In the genomic region with DNA sequence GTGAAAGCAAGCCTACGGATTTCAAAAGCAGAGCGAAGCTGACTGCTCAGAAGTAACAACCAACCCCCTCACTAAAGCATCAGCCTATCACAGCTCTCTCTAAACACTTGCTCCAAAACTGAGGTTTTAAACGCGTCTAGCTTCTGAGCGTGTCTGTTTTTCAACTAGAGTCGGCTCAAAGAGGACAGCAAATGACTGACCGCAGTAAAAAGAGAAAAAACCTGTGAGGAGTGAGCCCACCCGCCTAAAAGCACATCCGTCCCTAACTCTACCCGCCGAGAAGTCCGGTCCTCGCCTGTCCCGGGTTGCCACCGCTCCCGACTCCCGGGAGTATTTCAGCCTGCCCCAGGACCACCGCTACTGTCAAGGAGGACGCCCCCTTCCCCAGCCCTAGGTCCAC, we compare ENCODE assay signal across 8 mouse cellular contexts. TPM values are rescaled to one million over a fixed set of nuclear protein-coding genes. Genes with fewer than 3 reads are reported as not detected.
DNase-seq lines count a peak whose midpoint lies in the region; ATAC-seq and TF ChIP-seq lines count a peak whose summit lies in the region.

No protein-coding gene starts in this region.

- no peak for TF ChIP-seq EP300 in lung, postnatal 0 days (IDR thresholded peaks at IDR 0.05)

- peak overlapping the region; percentile 62 for H3K27ac ChIP-seq in lung, postnatal 0 days (ENCODE audit: low read length)
- H3K27ac ChIP-seq in embryonic fibroblast, embryonic 13.5 days (ENCODE audit: insufficient read depth, low read length): no peak overlapping the region
- no peak overlapping the region for H3K27ac ChIP-seq in liver, embryonic 11.5 days (ENCODE audit: low read depth, low read length)
- H3K27ac ChIP-seq in stomach, embryonic 16.5 days (ENCODE audit: low read length): 0 out of 2 replicates have a peak overlapping the region, but pooled peaks have one; percentile 19

- H3K36me3 ChIP-seq in erythroblast, embryonic 14.5 days (ENCODE audit: control insufficient read depth): no peaks in the 10 kb centered on the region
- no peaks in the 10 kb centered on the region for H3K36me3 ChIP-seq in lung, postnatal 0 days (ENCODE audit: insufficient read depth, low read length)
- H3K36me3 ChIP-seq in liver, embryonic 11.5 days (ENCODE audit: control insufficient read depth, insufficient read depth, low read length): no peaks in the 10 kb centered on the region
- no peaks in the 10 kb centered on the region for H3K36me3 ChIP-seq in stomach, embryonic 16.5 days (ENCODE audit: control insufficient read depth, insufficient read depth, low read length)

- H3K4me1 ChIP-seq in erythroblast, embryonic 14.5 days (ENCODE audit: control insufficient read depth): peaks cover 9% of the 10 kb centered on the region
- no peaks in the 10 kb centered on the region for H3K4me1 ChIP-seq in lung, postnatal 0 days (ENCODE audit: insufficient read depth, low read depth, low read length)
- H3K4me1 ChIP-seq in embryonic fibroblast, embryonic 13.5 days (ENCODE audit: control insufficient read depth, insufficient read depth, low read length): peaks cover 3% of the 10 kb centered on the region; the same call in 1 of the 2 replicates
- H3K4me1 ChIP-seq in liver, embryonic 11.5 days (replicated peaks; ENCODE audit: control insufficient read depth, insufficient read depth, low read length): no peaks in the 10 kb centered on the region; the same call in 1 of the 2 replicates
- H3K4me1 ChIP-seq in stomach, embryonic 16.5 days (ENCODE audit: control insufficient read depth, insufficient read depth, low read length): peaks cover 4% of the 10 kb centered on the region; the same call in 1 of the 2 replicates

- H3K4me3 ChIP-seq in erythroblast, embryonic 14.5 days (replicated peaks): peak overlapping the region; percentile 71
- peak overlapping the region; percentile 68 for H3K4me3 ChIP-seq in lung, postnatal 0 days (ENCODE audit: low read depth, low read length)
- H3K4me3 ChIP-seq in embryonic fibroblast, embryonic 13.5 days (ENCODE audit: insufficient read depth, low read length): peak overlapping the region; percentile 74
- H3K4me3 ChIP-seq in liver, embryonic 11.5 days (ENCODE audit: low read depth, low read length): peak overlapping the region; percentile 79
- peak overlapping the region; percentile 60 for H3K4me3 ChIP-seq in stomach, embryonic 16.5 days (replicated peaks; ENCODE audit: low read length)

- peak overlapping the region; percentile 48 for H3K9ac ChIP-seq in lung, postnatal 0 days (replicated peaks; ENCODE audit: low read depth)
- peak overlapping the region; percentile 72 for H3K9ac ChIP-seq in liver, embryonic 11.5 days (ENCODE audit: low read depth, low read length)
- H3K9ac ChIP-seq in stomach, embryonic 16.5 days (ENCODE audit: low read length): peak overlapping the region; percentile 73

- no peak for ATAC-seq in erythroblast, adult 5-6 weeks (replicated peaks; ENCODE audit: low FRiP score, poor library complexity, severe bottlenecking)
- peak; percentile 18; the same call in 1 of the 2 replicates for ATAC-seq in lung, postnatal 0 days
- peak; percentile 33 for ATAC-seq in liver, embryonic 11.5 days (replicated peaks; ENCODE audit: low FRiP score)
- peak; percentile 7; the same call in 1 of the 2 replicates for ATAC-seq in stomach, embryonic 16.5 days (ENCODE audit: insufficient read depth, low FRiP score)

- H3K9me3 ChIP-seq in erythroblast, embryonic 14.5 days (ENCODE audit: control insufficient read depth, low read length): no peaks in the 10 kb centered on the region
- no peaks in the 10 kb centered on the region for H3K9me3 ChIP-seq in lung, postnatal 0 days (ENCODE audit: low read length)
- H3K9me3 ChIP-seq in liver, embryonic 11.5 days (ENCODE audit: control insufficient read depth, low read length): no peaks in the 10 kb centered on the region
- no peaks in the 10 kb centered on the region for H3K9me3 ChIP-seq in stomach, embryonic 16.5 days (replicated peaks; ENCODE audit: control insufficient read depth, low read length)

- peak; percentile 46 for DNase-seq in lung, postnatal 0 days (ENCODE audit: low spot score)
- DNase-seq in lung, adult 18-20 months: no peak
- DNase-seq in liver, embryonic 11.5 days (ENCODE audit: low spot score): peak; percentile 75
- DNase-seq in cerebellum, postnatal 14 days: no peak

- peak overlapping the region; percentile 95 for H3K4me2 ChIP-seq in lung, postnatal 0 days (replicated peaks; ENCODE audit: low read depth, low read length)
- H3K4me2 ChIP-seq in liver, embryonic 11.5 days: peak overlapping the region; percentile 99
- H3K4me2 ChIP-seq in stomach, embryonic 16.5 days (ENCODE audit: low read depth, low read length): peak overlapping the region; percentile 87

- 0% methylated on average over 18 of the region's 19 CpGs for WGBS in lung, postnatal 0 days
- under 1% methylated on average over 19 of the region's 19 CpGs for WGBS in liver, embryonic 11.5 days
- under 1% methylated on average over 19 of the region's 19 CpGs for WGBS in stomach, embryonic 16.5 days

- peaks cover 5% of the 10 kb centered on the region; the same call in 1 of the 2 replicates for H3K27me3 ChIP-seq in erythroblast, embryonic 14.5 days (ENCODE audit: control insufficient read depth)
- no peaks in the 10 kb centered on the region for H3K27me3 ChIP-seq in lung, postnatal 0 days (replicated peaks; ENCODE audit: insufficient read depth, low read length)
- H3K27me3 ChIP-seq in liver, embryonic 11.5 days (replicated peaks; ENCODE audit: control insufficient read depth, insufficient read depth, low read length): no peaks in the 10 kb centered on the region
- no peaks in the 10 kb centered on the region for H3K27me3 ChIP-seq in stomach, embryonic 16.5 days (ENCODE audit: control insufficient read depth, insufficient read depth, low read length)

- TF ChIP-seq POLR2A in embryonic fibroblast, embryonic 13.5 days (IDR thresholded peaks at IDR 0.05; ENCODE audit: low read depth, low read length): no peak

- no peak for TF ChIP-seq CTCF in lung, postnatal 0 days (IDR thresholded peaks at IDR 0.05)
- no peak for TF ChIP-seq CTCF in embryonic fibroblast, embryonic 13.5 days (IDR thresholded peaks at IDR 0.05; ENCODE audit: borderline replicate concordance, insufficient read depth, low read length)

RNA-seq across cellular contexts. Expression of gene Angel1, which starts 0.6 kb away (rescaled TPM):
- polyA plus RNA-seq in erythroblast, embryonic 14.5 days (2012): 0.01 TPM in 1 of 2 replicates, not detected in the other
- total RNA-seq in erythroblast, adult 5-6 weeks (2015; ENCODE audit: low replicate concordance): not detected in 2 replicates
- total RNA-seq in erythroblast, adult 5-6 weeks (2017; ENCODE audit: low replicate concordance): 0.09 and 0.14 TPM in 2 replicates
- 4.2 and 5.2 TPM in 2 replicates for polyA plus RNA-seq in lung, postnatal 0 days (2015; fragmentation: Nextera tagmentation; extraction: Ambion mirVana)
- 2.1 and 2.3 TPM in 2 replicates for polyA plus RNA-seq in embryonic fibroblast, embryonic 13.5 days (2011; ENCODE audit: insufficient read length, low read depth, missing spikeins)
- polyA plus RNA-seq in liver, embryonic 11.5 days (2014; fragmentation: Nextera tagmentation; extraction: Ambion mirVana): 4.0 and 4.5 TPM in 2 replicates
- polyA plus RNA-seq in stomach, embryonic 16.5 days (2015; fragmentation: Nextera tagmentation; extraction: Ambion mirVana): 8.8 and 9.4 TPM in 2 replicates

RNA-seq across cellular contexts. Expression of gene Lrrc74a, which starts 8.5 kb away (rescaled TPM):
- polyA plus RNA-seq in erythroblast, embryonic 14.5 days (2012): not detected in 2 replicates
- not detected in 2 replicates for total RNA-seq in erythroblast, adult 5-6 weeks (2015; ENCODE audit: low replicate concordance)
- total RNA-seq in erythroblast, adult 5-6 weeks (2017; ENCODE audit: low replicate concordance): not detected in 2 replicates
- polyA plus RNA-seq in lung, postnatal 0 days (2015; fragmentation: Nextera tagmentation; extraction: Ambion mirVana): not detected in 2 replicates
- polyA plus RNA-seq in embryonic fibroblast, embryonic 13.5 days (2011; ENCODE audit: insufficient read length, low read depth, missing spikeins): not detected in 2 replicates
- polyA plus RNA-seq in liver, embryonic 11.5 days (2014; fragmentation: Nextera tagmentation; extraction: Ambion mirVana): not detected in 2 replicates
- polyA plus RNA-seq in stomach, embryonic 16.5 days (2015; fragmentation: Nextera tagmentation; extraction: Ambion mirVana): not detected in 2 replicates

RNA-seq across cellular contexts. Expression of gene Vash1, which starts 47.2 kb away (rescaled TPM):
- 0.06 TPM in 1 of 2 replicates, not detected in the other for polyA plus RNA-seq in erythroblast, embryonic 14.5 days (2012)
- not detected in 2 replicates for total RNA-seq in erythroblast, adult 5-6 weeks (2015; ENCODE audit: low replicate concordance)
- not detected in 2 replicates for total RNA-seq in erythroblast, adult 5-6 weeks (2017; ENCODE audit: low replicate concordance)
- polyA plus RNA-seq in lung, postnatal 0 days (2015; fragmentation: Nextera tagmentation; extraction: Ambion mirVana): 9.0 and 10.9 TPM in 2 replicates
- polyA plus RNA-seq in embryonic fibroblast, embryonic 13.5 days (2011; ENCODE audit: insufficient read length, low read depth, missing spikeins): 1.0 and 1.8 TPM in 2 replicates
- 4.7 and 5.6 TPM in 2 replicates for polyA plus RNA-seq in liver, embryonic 11.5 days (2014; fragmentation: Nextera tagmentation; extraction: Ambion mirVana)
- polyA plus RNA-seq in stomach, embryonic 16.5 days (2015; fragmentation: Nextera tagmentation; extraction: Ambion mirVana): 5.2 and 6.8 TPM in 2 replicates

Comparison
In these comparisons a context has a peak if more than half of its experiments do, and no peak if none do; other contexts are left out.
1. DNase-seq: peak in lung, postnatal 0 days (single experiment) and liver, embryonic 11.5 days (single experiment); none in lung, adult 18-20 months (0 of 2) and cerebellum, postnatal 14 days (0 of 2).
2. H3K27ac ChIP-seq: peak in lung, postnatal 0 days (single experiment) and stomach, embryonic 16.5 days (single experiment); none in embryonic fibroblast, embryonic 13.5 days (single experiment) and liver, embryonic 11.5 days (single experiment).
3. Peak in every context shown above with its lines, with median percentiles within 50 percentile points of each other: H3K4me3 ChIP-seq, H3K4me2 ChIP-seq and H3K9ac ChIP-seq.